Mouse (Mus musculus): ENCODE data around the gene Zmiz1.

Zmiz1 gene

DNA sequence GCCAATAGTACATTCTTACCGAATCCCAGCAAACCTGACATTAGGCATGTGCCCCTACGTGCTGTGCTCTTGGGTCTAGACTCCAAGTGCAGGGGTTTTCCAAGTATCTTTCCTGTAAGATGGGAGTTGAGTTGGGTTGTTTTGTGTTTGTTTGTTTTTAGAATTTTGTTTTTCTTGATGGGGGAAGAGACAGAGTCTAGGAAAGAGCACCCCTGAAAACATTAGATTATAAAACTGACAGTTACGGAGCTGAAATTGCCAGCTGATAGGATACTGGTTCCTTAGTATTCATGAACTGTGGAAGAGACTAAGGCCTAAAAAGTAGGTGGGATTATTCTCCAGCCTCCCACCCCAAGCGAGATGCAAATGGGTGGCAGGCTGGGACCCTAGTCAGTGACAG lies 21.5 kb downstream of the Zmiz1 start:
- POLR2A ChIA-PET = interaction anchor here in 1 of 4 experiments (1.2 to 2.2 kb wide), 3 partner anchors 10 to 12 kb away, joined by 5 to 7 read pairs (median 6); no protein-coding TSS in a partner anchor
- CTCF ChIA-PET = interaction anchor here in 1 of 4 experiments (1.1 kb wide), 1 partner anchor 11 kb away, joined by 3 read pairs; no protein-coding TSS in a partner anchor

DNA sequence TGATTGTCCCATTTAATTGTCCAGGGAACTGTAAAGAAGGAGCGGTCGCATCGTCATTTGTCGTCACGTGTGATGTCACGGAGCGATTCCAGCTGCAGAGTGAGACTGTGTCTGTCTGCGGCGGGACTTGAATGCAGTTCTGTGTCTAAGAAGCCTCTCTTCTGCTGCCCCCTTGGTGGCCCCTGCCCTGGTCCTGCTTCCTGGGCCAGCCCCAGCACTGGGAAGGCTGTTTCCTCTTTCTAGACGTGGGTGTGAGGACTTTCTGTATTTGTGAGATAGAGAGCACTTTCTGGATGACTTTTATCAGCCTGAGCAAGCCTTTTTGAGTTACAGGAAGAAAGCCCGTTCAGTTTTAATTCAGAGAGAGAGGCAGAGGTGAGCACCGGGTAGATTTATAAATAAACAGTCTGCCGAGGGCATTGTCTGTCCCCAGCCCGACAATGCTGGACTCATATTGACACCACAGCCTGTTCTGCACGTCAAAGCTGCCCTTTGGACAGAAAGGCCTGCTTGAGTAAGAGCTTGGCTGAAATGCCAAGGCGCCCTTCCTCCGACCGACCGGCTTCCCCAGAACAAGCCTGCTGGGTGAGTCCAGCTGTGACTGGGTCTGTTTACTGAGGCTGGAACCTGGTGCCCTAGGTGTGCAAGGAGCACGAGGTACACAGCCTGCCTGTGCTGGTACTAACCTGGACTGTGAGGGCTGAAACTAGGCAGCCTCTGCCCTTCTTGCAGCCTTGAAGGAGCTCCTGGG lies 22.1 kb downstream of the Zmiz1 start:
- ChIA-PET CTCF (interaction anchor here in 1 of 4 experiments (1.1 kb wide), 1 partner anchor 12 kb away, joined by 3 read pairs; no protein-coding TSS in a partner anchor), POLR2A (interaction anchor here in 2 of 4 experiments (1.0 to 2.2 kb wide), 8 partner anchors 8 to 24 kb away, joined by 3 to 7 read pairs (median 4); no protein-coding TSS in a partner anchor)

DNA sequence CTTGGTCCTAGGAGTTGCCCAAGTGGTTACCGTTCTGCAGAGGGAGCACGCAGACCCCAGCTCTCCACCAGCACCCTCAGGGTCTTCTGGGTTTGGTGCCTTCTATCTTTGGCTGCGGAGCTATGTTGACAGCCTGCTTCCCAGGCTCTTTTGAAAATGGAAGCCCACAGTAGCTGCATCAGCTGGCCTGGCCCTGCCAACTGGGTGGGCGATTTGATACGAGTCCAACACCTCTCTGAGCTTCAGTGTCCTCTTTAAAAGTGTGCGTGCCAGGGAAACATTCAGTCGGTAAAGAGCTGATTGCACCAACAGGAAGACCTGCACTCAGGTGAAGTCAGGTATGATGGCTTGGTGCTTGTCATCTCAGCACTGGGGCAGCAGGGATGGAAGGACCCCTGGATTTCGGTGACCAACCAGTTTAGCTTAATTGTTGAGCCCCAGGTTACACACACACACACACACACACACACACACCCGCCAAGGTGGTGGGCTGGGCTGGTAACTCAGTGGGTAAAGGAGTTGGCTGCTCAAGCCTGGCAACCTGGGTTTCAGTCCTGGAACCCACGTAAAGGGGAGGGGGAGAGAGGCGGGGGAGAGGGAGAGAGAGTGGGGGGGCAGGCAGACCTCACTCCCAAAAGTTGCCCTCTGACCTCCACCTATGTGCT lies 22.8 kb downstream of the Zmiz1 start:
- POLR2A ChIA-PET = interaction anchor here in 2 of 4 experiments (1.0 to 1.9 kb wide), 7 partner anchors 9 to 23 kb away, joined by 3 to 7 read pairs (median 4); no protein-coding TSS in a partner anchor
- CTCF ChIA-PET = interaction anchor here in 1 of 4 experiments (0.7 kb wide), 1 partner anchor 837 kb away, joined by 3 read pairs; no protein-coding TSS in a partner anchor

DNA sequence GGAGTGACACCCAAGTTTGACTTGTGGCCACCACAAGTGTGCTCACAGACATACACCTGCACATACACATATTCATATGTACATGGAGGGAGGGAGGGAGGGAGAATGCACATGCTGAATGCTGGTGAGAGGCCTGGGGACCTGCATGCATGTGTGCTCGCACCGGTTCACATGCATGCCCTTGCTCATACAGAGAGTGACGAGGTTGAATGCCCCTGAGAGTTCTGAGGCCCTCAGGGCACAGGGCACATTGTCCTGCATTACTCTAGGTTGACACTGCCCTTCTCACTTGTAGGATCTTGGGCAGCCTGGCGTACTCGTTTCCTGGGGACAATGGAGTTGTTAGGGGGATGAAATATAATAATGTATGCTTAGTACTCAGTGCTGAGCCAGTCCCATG lies 23.4 kb downstream of the Zmiz1 start:
- POLR2A ChIA-PET = interaction anchor here in 2 of 4 experiments (1.0 to 2.6 kb wide), 7 partner anchors 9 to 22 kb away, joined by 4 to 23 read pairs (median 5); no protein-coding TSS in a partner anchor

GRCm38 (mm10) chr14:25483285-25483684 lies 24.3 kb downstream of the Zmiz1 start:
- ChIA-PET CTCF (interaction anchor here in 1 of 4 experiments (0.6 to 1.1 kb wide), 2 partner anchors 39 to 315 kb away, joined by 3 read pairs; no protein-coding TSS in a partner anchor), POLR2A (interaction anchor here in 3 of 4 experiments (1.0 to 2.6 kb wide), 6 partner anchors 10 to 265 kb away, joined by 3 to 23 read pairs (median 4); no protein-coding TSS in a partner anchor)

More for the DNA sequence above, 23.4 kb downstream of the Zmiz1 start:
- CTCF ChIA-PET = interaction anchor here in 2 of 4 experiments (0.7 to 1.1 kb wide), 2 partner anchors 40 to 838 kb away, joined by 3 read pairs; no protein-coding TSS in a partner anchor

DNA sequence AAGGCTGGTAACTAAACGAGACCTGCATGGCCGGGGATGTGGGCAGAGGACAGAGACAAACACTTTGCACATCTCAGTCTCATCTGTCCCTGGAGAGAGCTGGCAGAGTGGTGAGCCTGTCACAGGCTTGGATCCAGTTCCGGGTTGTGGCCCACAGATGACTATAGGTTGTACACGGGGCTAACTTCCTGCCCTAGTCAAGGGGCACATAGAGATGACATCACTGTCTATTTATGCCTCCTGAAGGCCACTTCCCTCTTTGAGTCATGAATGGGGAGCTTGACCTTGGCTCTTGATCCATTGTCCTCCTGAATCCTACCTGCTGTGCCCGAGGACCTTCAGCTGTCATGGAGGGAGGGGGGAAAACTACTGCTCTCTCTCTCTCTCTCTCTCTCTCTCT lies 25.1 kb downstream of the Zmiz1 start:
- POLR2A ChIA-PET = interaction anchor here in 3 of 4 experiments (0.6 to 2.6 kb wide), 12 partner anchors 8 to 265 kb away, joined by 3 to 23 read pairs (median 4); no protein-coding TSS in a partner anchor
- CTCF ChIA-PET = interaction anchor here in 2 of 4 experiments (0.6 to 0.7 kb wide), 2 partner anchors 291 to 510 kb away, joined by 3 to 5 read pairs; no protein-coding TSS in a partner anchor

GRCm38 (mm10) chr14:25486220-25486619 lies 27.2 kb downstream of the Zmiz1 start:
- POLR2A ChIA-PET = interaction anchor here in 1 of 4 experiments (0.6 to 2.9 kb wide), 4 partner anchors 10 to 23 kb away, joined by 3 to 12 read pairs (median 6); no protein-coding TSS in a partner anchor
- CTCF ChIA-PET = no interaction called here

DNA sequence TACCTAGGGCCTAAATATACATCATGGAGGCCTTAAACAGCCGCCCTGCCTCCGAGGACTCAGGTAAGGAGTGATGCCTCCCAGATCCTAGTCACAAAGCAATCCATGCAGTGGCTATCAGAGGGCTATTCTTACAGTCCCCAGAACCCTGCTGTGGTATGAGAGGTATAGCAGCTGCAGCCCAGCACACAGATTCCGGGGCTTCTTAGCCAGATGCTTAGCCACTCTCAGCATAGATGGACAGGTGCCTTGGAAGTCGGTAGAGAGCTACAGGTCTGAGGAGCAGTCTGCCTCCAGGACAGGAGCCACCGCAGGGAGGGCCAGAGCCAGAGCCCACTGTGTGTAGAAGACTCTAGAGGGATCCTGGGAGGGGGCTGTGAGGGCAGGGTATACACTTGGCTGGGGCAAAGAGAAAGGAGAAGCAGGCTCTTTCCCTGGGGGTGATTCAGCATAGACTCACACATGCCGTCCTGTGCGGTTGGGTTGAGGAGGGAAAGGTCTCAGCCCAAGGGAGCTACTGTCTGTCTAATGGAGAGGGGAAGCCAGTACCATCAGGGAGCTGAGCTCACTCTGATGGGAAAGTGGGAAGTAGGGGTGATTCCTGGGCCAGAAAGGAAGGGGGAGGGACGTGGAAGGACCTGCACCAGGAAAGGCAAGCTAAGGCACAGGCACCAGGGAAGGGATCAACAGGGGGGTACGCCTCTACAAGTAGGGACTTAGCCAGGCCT lies 27.9 kb downstream of the Zmiz1 start:
- ChIA-PET POLR2A (interaction anchor here in 1 of 4 experiments (0.6 to 2.9 kb wide), 6 partner anchors 9 to 22 kb away, joined by 3 to 12 read pairs (median 4); no protein-coding TSS in a partner anchor), CTCF (interaction anchor here in 1 of 4 experiments (0.8 kb wide), 1 partner anchor 472 kb away, joined by 4 read pairs; no protein-coding TSS in a partner anchor)

GRCm38 (mm10) chr14:25487470-25487955 lies 28.5 kb downstream of the Zmiz1 start:
- ChIA-PET CTCF (interaction anchor here in 2 of 4 experiments (0.8 to 1.3 kb wide), 2 partner anchors 159 to 473 kb away, joined by 3 to 4 read pairs; no protein-coding TSS in a partner anchor), POLR2A (interaction anchor here in 1 of 4 experiments (1.1 to 2.9 kb wide), 5 partner anchors 8 to 20 kb away, joined by 3 to 12 read pairs (median 5); no protein-coding TSS in a partner anchor)

DNA sequence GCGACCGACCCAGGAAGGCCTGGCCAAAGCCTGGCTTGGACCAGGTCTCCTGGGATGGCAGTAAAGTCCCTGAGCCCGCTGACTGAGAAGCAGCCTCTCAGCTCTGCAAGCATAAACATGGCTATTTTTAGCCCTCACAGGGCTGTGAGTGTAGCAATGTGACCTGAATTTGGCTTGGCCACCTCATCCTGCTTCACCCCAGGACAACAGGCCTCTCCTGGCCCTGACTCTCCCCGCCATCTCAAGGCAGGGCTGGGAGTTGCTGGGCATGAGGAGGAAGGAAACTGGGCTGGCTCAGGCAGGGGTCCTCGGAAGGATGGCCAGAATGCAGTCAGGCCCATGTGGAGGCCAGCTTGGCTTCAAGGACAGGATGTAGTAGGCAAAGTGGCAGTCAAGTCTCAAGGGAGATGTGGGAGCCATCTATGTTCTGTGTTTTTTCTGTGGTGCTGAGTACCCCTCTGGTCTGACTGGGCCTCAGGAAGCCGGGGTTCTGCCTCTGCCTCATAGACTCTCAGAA lies 29.2 kb downstream of the Zmiz1 start:
- ChIA-PET CTCF (interaction anchor here in 1 of 4 experiments (1.3 kb wide), 1 partner anchor 158 kb away, joined by 3 read pairs; no protein-coding TSS in a partner anchor), POLR2A (interaction anchor here in 2 of 4 experiments (0.5 to 2.4 kb wide), 4 partner anchors 8 to 100 kb away, joined by 3 to 8 read pairs (median 4); no protein-coding TSS in a partner anchor)

DNA sequence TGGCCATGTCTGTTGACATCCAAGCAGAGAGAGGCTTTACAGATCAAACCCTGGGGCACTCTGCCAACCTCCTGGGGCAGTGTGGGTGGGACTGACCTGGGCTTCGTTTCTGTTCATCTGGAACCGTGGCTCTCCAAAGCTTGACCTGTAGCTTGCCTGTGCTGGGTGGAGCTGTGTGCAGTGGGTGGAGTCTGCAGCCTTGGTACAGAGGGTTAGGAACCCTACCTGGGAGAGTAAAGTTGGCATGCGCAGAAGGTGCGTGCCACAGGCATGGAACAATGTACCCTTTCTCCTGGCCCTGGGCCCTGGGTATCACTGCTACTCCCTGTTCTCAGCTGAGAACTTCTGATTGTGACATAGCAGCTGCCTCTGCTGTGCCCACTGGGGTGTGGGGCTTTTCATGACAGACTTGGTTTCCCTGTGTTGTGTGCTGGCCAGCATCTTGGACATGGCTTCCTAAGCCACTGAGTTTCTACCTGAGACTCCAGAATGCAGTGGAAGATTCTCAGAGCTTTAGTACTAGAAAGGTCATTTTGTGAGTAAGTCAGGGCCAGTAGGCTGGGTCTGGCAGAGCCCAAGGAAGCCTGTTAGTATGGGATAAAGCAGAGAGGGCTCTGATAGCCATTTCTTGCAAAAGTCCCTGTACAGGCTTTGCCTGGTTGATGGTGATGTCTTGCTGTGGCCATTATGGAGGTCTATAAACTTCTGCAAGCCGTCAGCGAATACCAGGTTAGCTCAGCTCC lies 30.5 kb downstream of the Zmiz1 start:
- ChIA-PET CTCF (no interaction called here), POLR2A (no interaction called here)

DNA sequence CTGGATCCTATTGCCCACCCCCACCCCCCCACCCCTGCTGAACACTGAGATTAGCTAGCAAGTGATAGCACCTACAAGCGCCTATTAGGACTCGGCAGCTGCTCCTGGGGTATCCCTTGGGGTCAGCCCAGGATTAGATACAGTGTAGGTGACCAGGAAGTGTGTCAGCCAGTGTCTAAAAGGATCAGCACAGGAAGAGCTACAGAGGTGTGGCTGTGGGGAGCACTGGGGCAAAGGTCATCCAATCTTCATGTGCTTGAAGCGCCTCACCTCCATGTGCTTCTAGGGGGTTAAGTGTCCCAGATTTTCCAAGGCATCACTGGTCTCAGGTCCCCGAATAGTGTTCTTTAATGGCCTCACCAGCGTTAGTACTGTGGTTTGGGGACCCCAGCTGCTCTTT lies 33.0 kb downstream of the Zmiz1 start:
- POLR2A ChIA-PET = interaction anchor here in 3 of 4 experiments (0.6 to 2.0 kb wide), 5 partner anchors 8 to 88 kb away, joined by 3 to 6 read pairs (median 4); no protein-coding TSS in a partner anchor
- CTCF ChIA-PET = no interaction called here

DNA sequence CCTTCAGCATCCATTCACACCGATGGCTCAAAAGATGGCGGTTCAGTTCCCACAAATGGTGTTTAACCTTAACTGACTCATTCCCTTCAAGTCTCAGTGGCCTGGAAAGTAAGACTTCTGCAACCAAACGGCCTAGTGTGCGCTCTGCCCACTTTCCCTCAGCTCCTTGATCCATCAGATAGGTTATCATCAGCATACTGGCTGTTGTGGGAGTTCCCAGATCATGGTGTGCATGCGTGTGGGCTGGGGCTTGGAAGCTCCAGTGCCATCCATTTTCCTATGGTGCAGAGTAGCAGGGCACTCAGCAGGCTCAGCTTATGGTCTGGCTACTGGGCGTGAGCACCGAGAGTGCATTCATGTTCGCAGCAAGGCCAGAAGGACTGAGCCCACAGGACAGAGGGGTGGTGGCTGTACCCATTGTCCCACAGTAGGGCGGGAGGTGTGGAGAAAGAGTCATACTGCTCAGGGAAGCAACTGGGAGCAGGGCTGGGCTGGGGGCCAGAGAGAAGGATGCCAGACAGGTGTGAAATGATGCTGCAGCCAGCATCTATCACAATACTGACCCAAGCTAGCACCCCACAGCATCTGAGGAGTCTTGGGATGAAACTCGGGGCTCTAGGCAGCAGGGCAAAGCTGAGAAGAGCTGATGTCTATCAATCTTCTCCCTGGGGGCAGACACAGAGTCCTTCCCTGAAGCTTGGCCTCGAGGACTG lies 33.7 kb downstream of the Zmiz1 start:
- CTCF ChIA-PET = no interaction called here
- POLR2A ChIA-PET = interaction anchor here in 3 of 4 experiments (0.6 to 2.0 kb wide), 8 partner anchors 9 to 89 kb away, joined by 3 to 6 read pairs (median 3); no protein-coding TSS in a partner anchor

GRCm38 (mm10) chr14:25493301-25494241 lies 34.6 kb downstream of the Zmiz1 start:
- CTCF ChIA-PET = no interaction called here
- POLR2A ChIA-PET = interaction anchor here in 3 of 4 experiments (0.9 to 2.0 kb wide), 5 partner anchors 10 to 19 kb away, joined by 3 to 6 read pairs (median 3); no protein-coding TSS in a partner anchor

- ChIA-PET CTCF (no interaction called here), POLR2A (interaction anchor here in 1 of 4 experiments (2.5 kb wide), 1 partner anchor 8 kb away, joined by 8 read pairs; no protein-coding TSS in a partner anchor)
These were observed 35.8 kb downstream of the Zmiz1 start for GRCm38 (mm10) chr14:25494778-25495177.
